Mouse (Mus musculus) T-cell, adult 2 months (primary cell): ENCODE data around the gene Pou4f1.
A peak's percentile ranks its signal among the peaks of the same experiment; 100 is the strongest.
"Not testable (repeated sequence)": the region's sequence is repeated elsewhere in the genome, so short reads cannot be mapped to it uniquely, and the experiment has no call there.

ENCODE experiments used
- DNase-seq: peaks from one replicate; pipeline ENCODE4 v3.0.0; 2022; ENCODE audit warnings: low spot score

Gene Pou4f1

DNA sequence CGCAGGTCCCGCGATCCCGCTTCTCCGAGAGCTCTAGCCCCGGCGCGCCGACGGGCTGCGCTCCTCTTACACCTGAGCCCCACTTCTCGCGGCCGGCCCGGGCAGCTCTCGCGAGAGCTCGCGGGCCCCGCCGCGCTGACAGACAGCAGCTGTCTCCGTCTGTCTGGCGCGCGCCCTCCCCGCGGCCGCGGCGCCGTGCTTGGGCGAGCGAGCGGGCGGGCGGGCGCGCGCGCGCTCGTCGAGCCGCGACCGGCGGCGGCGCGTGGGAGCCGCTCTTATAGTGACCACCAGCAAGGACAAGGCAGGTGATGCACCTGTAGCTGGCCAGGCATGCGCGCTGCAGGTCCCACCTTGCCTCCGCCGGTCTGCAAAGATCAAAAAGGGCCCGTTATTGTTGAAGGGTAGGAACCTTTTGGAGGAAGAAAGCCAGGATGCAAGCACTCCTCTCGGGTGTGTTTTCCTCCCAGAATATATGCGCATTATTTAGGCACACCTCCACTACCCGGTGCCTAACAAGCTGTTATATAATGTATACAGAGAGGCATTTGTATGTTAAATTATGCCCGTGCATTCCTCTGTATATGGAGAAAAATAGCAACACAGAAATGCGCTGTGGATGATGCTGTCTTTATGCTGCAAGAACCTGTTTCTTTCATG is at the start of gene Pou4f1:
TSS of gene Pou4f1 (minus strand) at position 34 of the 657 bp plus-strand sequence.
- peak; percentile 35 for DNase-seq

GRCm38 (mm10) chr14:104511664-104512063 is 43.9 kb upstream of the Pou4f1 start:
- no peak for DNase-seq

- DNase-seq, result not testable (repeated sequence)
These were observed 35.0 kb upstream of the Pou4f1 start for GRCm38 (mm10) chr14:104502761-104503160.

DNA sequence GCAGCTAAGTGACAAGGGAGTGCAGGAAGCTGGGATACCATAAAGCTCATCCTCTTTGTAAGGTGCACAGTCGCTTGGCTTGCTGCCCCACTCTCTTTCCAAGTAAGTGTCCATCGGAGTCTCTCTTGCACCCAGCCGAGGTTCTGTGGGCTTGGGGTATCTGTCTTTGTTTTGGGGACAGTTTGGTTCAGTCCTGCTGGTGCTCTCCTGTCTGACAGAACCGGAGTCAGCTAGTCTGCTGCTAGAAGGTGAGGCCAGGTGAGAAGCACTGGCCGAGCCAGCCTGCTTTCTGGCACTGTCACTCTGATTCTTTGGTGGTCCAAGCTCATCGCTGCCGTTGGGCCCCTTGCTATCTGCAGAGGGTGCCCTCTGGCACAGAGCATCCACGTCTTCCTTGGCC is 12.0 kb upstream of the Pou4f1 start:
- no peak for DNase-seq

GRCm38 (mm10) chr14:104478593-104478992 is 10.8 kb upstream of the Pou4f1 start:
- no peak for DNase-seq

DNA sequence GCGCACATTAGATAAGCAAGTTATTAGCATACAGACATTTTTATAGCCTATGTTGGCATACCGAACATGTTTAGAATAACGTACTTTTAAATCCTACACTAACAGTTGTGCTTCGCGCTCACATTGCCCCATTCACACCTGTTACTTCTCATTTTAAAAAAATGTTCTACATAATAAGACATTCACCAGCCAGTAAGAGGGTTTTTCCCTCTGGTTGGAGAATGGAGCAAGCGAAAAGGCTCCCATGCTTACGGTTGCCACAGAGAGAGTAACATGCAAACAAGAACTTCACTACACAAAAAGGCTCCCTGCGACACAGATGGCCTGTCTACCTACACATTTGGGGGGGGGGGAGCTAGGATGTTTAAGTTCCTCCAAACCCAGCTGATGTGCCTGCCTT is 9.8 kb upstream of the Pou4f1 start:
- no peak for DNase-seq

GRCm38 (mm10) chr14:104475438-104475837 is 7.6 kb upstream of the Pou4f1 start:
- no peak for DNase-seq

GRCm38 (mm10) chr14:104468623-104468970 is 798 bp upstream of the Pou4f1 start:
- DNase-seq, result no peak

DNA sequence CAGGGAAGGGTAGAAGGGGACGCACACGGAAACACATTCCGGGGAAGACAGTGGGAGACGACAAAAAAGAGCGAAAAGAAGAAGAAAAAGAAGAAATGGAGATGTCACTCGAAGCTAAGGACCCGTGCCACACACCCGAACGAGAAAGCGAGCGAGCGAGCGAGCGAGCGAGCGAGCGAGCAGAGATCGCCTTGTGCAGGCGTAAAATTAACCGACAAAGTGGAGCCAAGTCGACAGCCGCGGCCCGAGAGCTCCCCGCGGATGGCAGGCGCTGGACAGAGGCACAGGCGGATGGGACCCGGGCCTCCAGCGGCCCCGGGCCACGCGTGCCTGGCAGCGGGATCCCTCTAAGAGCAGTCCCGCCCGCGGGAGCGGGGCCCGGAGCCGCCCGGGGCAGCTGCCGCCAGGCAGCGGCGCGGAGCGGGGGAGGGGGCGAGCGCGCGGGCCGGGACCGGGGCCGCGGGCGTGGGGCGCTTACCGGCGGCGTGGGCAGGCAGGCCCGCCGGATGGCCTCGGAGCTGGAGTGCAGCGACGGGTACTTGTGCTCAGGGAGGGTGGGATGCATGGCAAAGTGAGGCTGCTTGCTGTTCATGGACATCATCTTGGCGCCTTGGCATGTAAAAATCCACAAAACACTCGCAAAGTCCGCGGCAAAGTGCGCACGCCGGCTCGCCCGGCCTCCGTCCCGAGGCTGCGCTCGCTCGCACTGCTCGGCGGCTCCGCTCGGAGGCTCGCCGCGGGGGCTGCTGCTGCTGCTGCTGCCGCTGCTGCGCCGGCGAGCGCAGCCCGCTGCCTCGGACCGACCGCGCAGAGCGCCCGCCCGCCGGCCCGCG is 450 bp downstream of the Pou4f1 start:
- no peak for DNase-seq

- DNase-seq, result no peak
These were observed 1.2 kb downstream of the Pou4f1 start for GRCm38 (mm10) chr14:104466557-104466956.

GRCm38 (mm10) chr14:104465483-104466235 is 2.1 kb downstream of the Pou4f1 start:
- no peak for DNase-seq

GRCm38 (mm10) chr14:104464841-104465240 is 3.0 kb downstream of the Pou4f1 start:
- no peak for DNase-seq

GRCm38 (mm10) chr14:104463631-104464250 is 4.1 kb downstream of the Pou4f1 start:
- DNase-seq, result no peak

GRCm38 (mm10) chr14:104461286-104462240 is 6.2 kb downstream of the Pou4f1 start:
- no peak for DNase-seq

DNA sequence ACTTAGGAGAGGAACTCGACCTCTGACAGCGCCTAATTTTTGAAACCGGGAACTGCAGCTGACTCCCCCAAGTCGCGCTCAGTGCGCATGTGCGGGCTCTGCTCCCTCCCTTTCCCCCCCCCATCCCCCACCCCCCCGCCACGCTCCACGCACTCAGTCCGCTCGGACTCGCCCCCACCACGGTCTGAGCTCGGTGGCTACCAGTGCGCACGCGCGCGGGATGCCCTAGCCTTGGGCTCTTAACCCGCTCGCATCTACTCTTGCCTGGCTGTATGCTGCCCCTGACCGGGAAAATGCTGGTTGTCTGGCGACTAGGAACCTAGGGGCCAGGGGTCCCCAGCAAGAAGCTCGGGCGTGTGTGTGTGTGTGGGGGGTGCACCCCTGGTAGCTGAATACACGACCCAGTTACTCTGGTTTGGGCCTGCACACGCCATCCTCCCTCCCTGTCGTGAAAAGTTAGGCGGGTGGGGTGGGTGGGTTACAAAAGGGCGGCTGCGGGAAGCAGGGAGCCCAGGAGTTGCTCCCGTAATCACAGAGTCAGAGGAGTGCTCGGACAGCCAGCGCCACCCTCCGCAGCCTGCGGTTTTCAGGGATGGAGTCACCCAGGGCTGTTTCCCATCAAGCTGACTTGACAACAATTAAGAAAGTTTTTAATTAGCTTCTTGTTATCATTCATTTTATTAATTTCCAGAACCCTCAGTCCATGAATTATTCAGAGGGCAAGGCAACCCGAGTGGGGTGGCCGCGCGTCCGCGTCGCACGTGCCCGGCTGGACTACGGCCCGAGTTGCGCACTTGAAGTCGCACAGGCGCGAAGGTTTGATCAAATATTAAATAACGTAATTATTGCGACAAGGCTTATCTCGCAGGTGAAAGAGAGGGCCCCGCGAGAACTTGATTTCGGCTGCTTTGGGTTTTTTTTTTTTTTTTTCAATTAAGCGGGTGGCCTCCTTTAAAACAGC is 7.2 kb downstream of the Pou4f1 start:
- DNase-seq, result no peak

- no peak for DNase-seq
These were observed 8.2 kb downstream of the Pou4f1 start for GRCm38 (mm10) chr14:104459513-104460111.

DNA sequence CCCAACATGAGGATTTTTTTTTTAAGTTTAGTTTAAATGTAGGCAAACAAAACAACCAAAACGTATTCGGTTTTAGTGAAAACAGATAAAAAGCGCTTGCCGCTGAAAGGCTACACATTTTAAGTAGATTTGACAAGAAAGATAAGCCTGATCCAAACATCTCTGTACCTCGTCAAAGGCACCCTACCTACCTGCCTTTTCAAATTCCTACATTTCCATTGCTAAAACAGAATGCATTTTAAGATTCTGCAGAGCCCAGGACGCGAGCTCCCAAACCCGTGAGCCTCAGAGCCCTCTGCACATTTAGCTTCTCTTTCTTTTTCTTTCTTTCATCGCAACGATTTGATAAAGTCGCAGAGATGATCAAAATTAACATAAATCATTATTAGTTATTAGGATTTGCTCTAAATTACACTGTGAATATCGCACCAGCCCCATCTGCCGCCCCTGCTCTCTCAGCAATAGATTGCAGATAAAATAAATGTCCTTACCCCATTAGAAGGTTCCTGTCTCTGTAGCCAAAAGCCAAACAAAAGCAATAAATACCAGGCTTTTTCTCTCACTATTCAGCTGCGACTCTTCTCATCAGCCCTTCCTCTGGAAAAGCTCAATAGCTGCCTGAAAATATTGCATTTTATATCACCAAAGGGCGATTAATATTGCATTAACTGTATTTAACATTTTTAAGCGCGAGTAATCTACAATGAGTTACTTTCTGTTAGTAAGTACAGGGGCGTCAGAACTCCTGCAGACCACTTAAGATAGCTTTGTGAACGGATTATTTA is 8.9 kb downstream of the Pou4f1 start:
- DNase-seq, result no peak

GRCm38 (mm10) chr14:104457966-104458710 is 9.7 kb downstream of the Pou4f1 start:
- no peak for DNase-seq
